Mouse (Mus musculus) spleen, adult 12 weeks (tissue): ENCODE data around the gene Rfx7.
"Not testable (repeated sequence)": the region's sequence is repeated elsewhere in the genome, so short reads cannot be mapped to it uniquely, and the experiment has no call there.

Experiments
- DNase-seq: peaks from one replicate; pipeline ENCODE4 v3.0.0; 2022; ENCODE audit warnings: low spot score

Gene Rfx7

GRCm38 (mm10) chr9:72543590-72543989 lies 11.6 kb downstream of the Rfx7 start:
- DNase-seq = no peak

GRCm38 (mm10) chr9:72558780-72559179 lies 26.7 kb downstream of the Rfx7 start:
- no peak for DNase-seq

- DNase-seq = no peak
Observed at GRCm38 (mm10) chr9:72560316-72560715, 28.3 kb downstream of the Rfx7 start.

GRCm38 (mm10) chr9:72563277-72563676 lies 31.2 kb downstream of the Rfx7 start:
- DNase-seq = no peak

DNA sequence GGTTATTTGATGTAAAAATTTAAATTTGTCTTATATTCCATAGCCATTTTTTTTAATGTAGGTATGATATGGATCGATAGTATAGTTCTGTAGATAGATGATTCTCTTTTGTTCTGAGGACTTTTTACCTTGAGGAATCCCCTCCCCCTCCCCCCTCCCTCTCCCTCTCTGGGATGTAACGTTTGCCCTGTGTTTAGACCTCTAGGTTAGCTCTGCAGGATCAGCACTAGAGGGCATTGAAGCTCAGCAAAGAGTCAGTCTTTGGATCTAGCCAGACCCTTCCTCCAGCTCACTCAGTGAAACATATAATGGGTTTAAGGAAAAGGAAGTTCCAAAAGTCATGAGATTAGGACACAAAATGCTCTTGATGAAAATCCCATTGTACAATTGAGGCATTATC lies 35.1 kb downstream of the Rfx7 start:
- DNase-seq = no peak

GRCm38 (mm10) chr9:72580216-72580615 lies 48.2 kb downstream of the Rfx7 start:
- no peak for DNase-seq

GRCm38 (mm10) chr9:72590861-72591260 lies 58.8 kb downstream of the Rfx7 start:
- no peak for DNase-seq

DNA sequence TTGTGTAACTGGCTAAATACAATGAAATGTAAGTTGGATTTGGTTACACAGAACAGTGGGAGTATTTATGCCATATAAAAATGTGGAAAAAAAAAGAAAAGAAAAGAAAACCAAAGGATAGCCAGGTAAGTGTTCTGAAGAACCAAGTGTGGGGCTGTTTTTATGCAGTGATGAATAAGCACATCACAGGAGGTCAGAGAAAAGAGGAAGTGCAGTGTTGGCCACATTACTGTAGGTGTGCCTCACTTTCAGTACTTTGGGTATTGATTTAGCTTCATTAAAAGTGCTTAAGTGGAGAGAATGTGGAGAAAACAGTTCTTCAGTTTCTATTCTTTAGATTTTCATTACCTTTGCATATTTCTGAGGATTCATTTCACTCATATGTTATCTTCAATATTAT lies 60.0 kb downstream of the Rfx7 start:
- no peak for DNase-seq

GRCm38 (mm10) chr9:72594656-72595055 lies 62.6 kb downstream of the Rfx7 start:
- DNase-seq = not testable (repeated sequence)

DNA sequence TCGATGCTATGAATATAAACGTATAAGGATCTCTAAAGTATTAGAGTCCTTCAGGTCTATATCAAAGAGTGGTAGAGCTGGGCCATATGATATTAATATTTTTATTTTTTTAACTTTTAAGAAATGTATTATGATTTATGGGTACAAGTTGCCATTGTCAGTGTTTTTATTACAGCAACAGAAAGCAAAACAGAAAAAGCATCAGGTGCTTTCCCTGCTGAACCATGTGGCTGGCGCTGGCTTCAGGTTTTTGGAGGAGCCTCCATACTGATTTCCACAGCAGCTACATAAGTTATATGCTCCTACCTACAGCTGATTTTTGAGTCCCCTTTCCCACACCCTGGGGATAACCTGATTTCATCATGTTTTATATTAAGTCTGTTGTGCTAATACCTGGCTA lies 68.1 kb downstream of the Rfx7 start:
- DNase-seq = no peak

DNA sequence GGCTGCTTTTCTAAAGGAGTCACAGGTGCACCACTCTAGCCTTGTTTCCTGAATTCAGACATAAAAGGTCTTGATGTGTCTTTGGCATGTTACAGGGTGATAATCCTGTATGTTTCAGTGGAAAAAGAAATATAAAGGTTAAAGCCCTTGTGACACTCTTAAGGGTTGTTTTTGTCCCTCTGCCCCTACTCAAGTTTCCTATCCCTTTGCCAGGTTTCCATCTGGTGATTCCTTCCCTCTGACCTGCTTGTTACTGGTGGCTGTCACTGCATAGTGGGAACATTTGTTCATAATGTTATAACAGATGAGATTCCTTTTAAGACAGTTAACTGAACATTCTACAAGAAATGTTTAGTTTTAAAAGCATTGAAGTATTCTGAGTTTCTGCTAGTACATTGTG lies 77.7 kb downstream of the Rfx7 start:
- no peak for DNase-seq

GRCm38 (mm10) chr9:72613884-72614283 lies 81.8 kb downstream of the Rfx7 start:
- DNase-seq = no peak

DNA sequence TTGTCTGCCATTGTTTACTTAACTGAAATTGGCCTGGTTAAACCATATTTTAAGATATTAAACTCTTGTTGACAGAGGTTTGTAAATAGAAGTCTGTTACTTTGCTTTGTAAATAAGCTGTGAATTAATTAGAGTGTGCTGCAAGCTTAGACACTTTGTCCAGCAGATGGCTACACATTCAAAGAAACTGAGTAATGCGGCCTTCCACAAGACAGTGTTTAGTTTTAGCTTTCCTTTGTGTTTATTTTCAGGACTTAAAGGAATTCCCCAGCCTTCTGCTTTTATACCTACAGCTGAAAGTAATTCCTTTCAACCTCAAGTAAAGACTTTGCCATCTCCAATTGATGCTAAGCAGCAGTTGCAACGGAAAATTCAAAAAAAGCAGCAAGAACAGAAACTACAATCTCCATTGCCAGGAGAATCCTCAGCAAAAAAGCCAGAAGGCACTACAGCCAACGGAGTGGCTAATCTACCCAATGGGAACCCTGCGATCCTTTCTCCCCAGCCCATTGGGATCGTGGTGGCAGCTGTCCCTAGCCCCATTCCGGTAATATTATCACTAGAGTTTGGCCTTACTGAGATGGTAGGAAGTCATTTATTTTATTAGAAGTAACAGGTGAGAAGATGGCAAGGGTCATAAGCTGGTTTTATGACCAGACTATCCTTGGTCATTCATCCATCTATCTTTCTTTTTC lies 82.9 kb downstream of the Rfx7 start:
- DNase-seq = no peak

GRCm38 (mm10) chr9:72618037-72618436 lies 86.0 kb downstream of the Rfx7 start:
- no peak for DNase-seq

DNA sequence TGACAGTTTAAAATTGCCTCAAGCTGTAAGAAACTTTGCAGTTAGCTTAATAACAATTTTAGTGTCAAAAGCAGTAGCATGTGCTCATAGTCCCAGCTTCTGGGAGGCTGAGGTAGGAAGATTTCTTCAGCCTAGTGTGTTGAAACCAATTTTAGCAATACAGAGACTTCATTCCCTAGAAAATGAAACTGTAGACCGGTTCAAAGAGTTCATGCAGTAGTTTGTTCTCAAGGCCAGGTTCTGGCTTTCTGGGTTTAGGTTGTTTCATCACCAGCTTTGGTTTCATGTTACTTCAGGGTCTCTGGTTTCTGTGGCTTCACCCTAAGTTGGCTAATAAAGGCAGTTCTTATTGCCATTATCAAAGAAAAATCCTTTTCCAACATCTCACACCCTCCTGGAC lies 91.6 kb downstream of the Rfx7 start:
- no peak for DNase-seq

DNA sequence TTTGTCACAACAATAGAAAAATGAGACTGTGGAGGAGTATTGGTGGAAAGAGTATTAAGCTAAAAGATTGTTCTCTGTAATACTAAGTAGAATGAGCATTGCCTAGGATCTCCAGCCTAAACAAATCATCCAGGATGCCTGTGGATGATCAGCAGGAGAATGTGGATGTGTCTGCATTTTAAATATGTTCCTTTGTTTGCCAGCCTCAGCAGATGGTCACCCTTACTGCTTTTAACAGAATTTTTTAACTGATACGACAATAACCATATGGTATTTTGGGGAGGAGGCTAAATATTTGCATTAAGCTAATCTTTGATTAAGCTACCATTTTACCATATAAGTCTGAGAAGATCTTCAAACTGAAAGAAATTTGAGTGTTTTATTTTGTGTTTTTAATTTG lies 95.6 kb downstream of the Rfx7 start:
- DNase-seq = no peak

- DNase-seq = no peak
Observed at GRCm38 (mm10) chr9:72628591-72628990, 96.6 kb downstream of the Rfx7 start.

GRCm38 (mm10) chr9:72632198-72632597 lies 100.2 kb downstream of the Rfx7 start:
- no peak for DNase-seq

- no peak for DNase-seq
Observed at GRCm38 (mm10) chr9:72635134-72635533, 103.1 kb downstream of the Rfx7 start.

DNA sequence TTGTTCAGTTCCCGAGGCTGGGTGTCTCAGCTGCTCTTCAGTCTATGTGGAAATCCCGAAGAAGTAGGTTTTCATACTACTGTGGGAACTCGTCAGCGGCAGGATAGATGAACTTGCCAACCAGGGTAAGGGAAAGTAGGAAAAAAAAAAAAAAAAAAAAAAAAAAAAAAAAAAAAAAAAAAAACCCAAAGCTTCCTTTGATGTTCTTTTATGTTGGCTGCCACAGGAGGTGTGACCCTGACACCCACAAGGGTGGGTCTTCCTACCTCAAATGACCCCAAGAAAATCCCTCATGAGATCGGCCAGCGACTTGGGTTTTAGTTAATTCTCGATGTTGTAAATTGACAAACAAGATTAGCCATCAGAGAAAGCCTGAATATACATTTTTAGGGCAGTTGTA lies 104.5 kb downstream of the Rfx7 start:
- no peak for DNase-seq

DNA sequence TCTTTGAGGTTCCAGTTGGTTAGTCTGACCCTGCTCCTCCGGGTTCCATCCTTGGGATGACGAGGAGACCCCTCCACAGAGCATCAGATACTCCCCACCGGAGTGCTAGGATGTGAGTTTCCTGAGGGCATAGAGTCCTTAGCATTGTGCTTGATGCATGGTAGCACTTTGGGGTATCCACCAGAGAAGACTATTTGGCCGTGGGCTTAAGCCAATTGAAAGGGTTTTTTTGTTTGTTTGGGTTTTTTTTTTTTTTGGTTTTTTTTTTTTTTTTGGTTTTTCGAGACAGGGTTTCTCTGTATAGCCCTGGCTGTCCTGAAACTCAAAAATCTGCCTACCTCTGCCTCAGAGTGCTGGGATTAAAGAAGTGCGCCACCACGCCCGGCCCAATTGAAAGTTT lies 105.2 kb downstream of the Rfx7 start:
- DNase-seq = no peak

DNA sequence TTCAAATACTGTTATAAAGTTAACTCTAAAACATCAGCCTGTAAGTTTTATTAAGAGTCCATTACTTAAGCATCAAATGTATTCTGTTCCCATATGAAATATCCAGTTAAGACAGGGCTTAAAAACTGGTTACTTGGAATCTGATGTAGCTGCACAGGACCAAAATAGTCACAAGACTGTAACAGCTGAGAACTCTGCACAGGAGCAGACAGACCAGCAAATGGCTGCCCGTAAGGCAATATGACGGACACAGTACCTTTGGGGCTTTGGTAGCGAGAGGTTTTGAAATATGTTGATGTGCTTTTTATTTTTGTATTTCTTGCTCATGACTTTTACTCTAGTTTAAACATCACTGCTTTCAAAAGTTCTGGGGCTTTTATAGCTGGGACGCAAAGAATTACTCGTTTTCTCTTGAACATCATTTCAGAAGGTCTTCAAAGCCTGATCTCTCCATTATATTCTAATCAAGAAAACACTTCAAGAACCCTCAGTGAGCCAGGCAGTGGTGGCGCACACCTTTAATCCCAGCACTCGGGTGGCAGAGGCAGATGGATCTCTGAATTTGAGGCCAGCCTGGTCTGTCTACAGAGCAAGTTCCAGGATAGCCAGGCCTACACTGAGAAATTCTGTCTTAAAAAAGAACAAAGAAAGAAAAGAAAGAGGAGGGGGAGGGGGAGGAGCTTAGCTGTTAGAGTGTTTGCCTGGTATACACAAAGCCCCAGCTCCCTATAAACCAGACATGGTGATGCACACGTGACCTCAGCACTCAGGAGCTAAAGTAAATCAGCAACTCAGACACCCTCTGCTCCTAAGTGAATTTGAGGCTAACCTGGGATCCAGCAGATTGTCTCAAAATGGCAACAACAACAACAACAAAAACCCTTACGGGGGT lies 107.2 kb downstream of the Rfx7 start:
- DNase-seq = no peak

DNA sequence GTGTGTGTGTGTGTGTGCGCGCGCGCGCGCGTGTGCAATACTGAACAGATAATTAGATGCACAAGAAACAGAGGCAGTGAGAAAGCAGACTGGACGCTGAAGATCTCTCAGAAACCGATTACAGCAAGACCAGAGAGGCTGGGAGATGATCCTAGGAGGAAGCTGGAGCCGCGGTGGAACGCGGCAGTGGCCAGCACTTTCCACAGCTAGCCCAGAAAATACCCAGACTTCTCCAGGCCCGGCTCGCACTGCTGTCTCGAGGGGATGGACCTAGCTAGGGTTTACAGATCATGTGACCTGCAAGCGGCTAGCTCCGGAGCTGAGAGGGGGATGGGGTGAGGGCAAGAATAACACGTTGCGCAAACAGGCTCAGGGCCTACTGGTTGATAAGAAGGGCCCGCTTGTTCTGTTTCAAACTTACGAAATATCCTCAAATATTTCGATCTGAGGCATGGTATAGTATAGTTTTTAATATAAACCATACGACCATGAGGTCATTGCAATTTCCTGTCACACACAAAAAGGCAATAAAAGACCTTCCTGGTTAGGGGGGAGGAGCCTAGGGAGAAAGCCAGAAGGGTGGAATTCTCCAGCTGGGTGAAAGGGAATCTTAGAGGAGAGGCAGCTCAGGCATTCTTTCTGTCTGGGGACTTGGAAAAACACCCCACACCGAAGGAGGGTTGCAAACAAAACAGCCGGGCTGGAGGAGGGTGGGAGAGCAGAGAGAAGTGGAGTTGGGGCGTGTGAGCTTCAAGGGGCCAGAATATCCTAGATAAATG lies 108.0 kb downstream of the Rfx7 start:
- DNase-seq = peak; percentile 33
